Mouse (Mus musculus) liver, embryonic 11.5 days (tissue): ENCODE data around the gene Cttnbp2nl. TPM values are rescaled to one million over a fixed set of nuclear protein-coding genes. Genes with fewer than 3 reads are reported as not detected.

ENCODE experiments used
- ATAC-seq: fragments of 200-750 bp; cut with Nextera tagmentation; replicated peaks from 2 replicates; pipeline ENCODE4 v1.8.0; 2017; ENCODE audit warnings: moderate number of reproducible peaks, mild to moderate bottlenecking, moderate TSS enrichment, moderate library complexity; ENCODE audit not compliant: low FRiP score
- DNase-seq: peaks from one replicate; pipeline ENCODE4 v3.0.0-alpha.2; 2017; ENCODE audit warnings: low spot score
- H3K27ac ChIP-seq: fragments of 300-500 bp; sonication (generic); 2 replicates; pipeline ENCODE4 v1.5.1; 2014; ENCODE audit warnings: mild to moderate bottlenecking, low read depth, low read length, control low read depth
- H3K27me3 ChIP-seq: fragments of 300-500 bp; sonication (generic); replicated peaks from 2 replicates; pipeline ENCODE4 v1.6.1; 2014; ENCODE audit warnings: low read length, mixed read lengths; ENCODE audit not compliant: control insufficient read depth, insufficient read depth
- H3K36me3 ChIP-seq: fragments of 300-500 bp; sonication (generic); 2 replicates; pipeline ENCODE4 v1.6.1; 2014; ENCODE audit warnings: mild to moderate bottlenecking, low read length, moderate library complexity, mixed read lengths; ENCODE audit not compliant: control insufficient read depth, insufficient read depth
- H3K4me1 ChIP-seq: fragments of 300-500 bp; sonication (generic); replicated peaks from 2 replicates; pipeline ENCODE4 v1.6.1; 2014; ENCODE audit warnings: low read length, mixed read lengths; ENCODE audit not compliant: control insufficient read depth, insufficient read depth
- H3K4me2 ChIP-seq: fragments of 300-500 bp; sonication (generic); 2 replicates; pipeline ENCODE4 v1.6.1; 2014; ENCODE audit warnings: mild to moderate bottlenecking, control low read depth, moderate library complexity
- H3K4me3 ChIP-seq: fragments of 300-500 bp; sonication (generic); 2 replicates; pipeline ENCODE4 v1.5.1; 2014; ENCODE audit warnings: low read depth, low read length, control low read depth
- H3K9ac ChIP-seq: fragments of 300-500 bp; sonication (generic); 2 replicates; pipeline ENCODE4 v1.6.1; 2014; ENCODE audit warnings: low read depth, low read length, control low read depth
- H3K9me3 ChIP-seq: fragments of 300-500 bp; sonication (generic); 2 replicates; pipeline ENCODE4 v1.6.1; 2016; ENCODE audit warnings: low read length, inconsistent platforms, mixed read lengths; ENCODE audit not compliant: control insufficient read depth
- WGBS: fragments of 180-500 bp; shearing (Covaris S2); extraction: QIAGEN DNeasy Blood & Tissue Kit; methylation state at CpG from one replicate; pipeline ENCODE4 v1.1.7; 2014; 5-methylcytosine and 5-hydroxymethylcytosine counted together
- polyA plus RNA-seq: library from polyadenylated mRNA; unstranded; fragments of >200 nt; fragmentation: Nextera tagmentation; extraction: Ambion mirVana; gene quantifications from 2 replicates; pipeline ENCODE4 v1.2.1, GENCODE M21; 2014

Cttnbp2nl gene
- polyA plus RNA-seq, 1 experiment from 2014 or later = 12.1 TPM

GRCm38 (mm10) chr3:105053698-105054001 lies 704 bp upstream of the Cttnbp2nl start:
- H3K27me3 ChIP-seq = peaks cover 12% of the 10 kb centered on the region; the same call in 1 of the 2 replicates
- H3K4me3 ChIP-seq = peak overlapping the region; percentile 69; the same call in 1 of the 2 replicates
- no peaks in the 10 kb centered on the region for H3K9me3 ChIP-seq
- WGBS = 68% methylated on average over 4 of the region's 4 CpGs
- H3K4me2 ChIP-seq = peak overlapping the region; percentile 77
- peak overlapping the region; percentile 50; the same call in 1 of the 2 replicates for H3K9ac ChIP-seq
- no peaks in the 10 kb centered on the region for H3K36me3 ChIP-seq
- peaks cover 4% of the 10 kb centered on the region for H3K4me1 ChIP-seq
- H3K27ac ChIP-seq = no peak overlapping the region; the same call in 1 of the 2 replicates
- DNase-seq (no peak), ATAC-seq (no peak)

- peaks cover 9% of the 10 kb centered on the region for H3K4me1 ChIP-seq
- H3K9me3 ChIP-seq = no peaks in the 10 kb centered on the region
- H3K4me3 ChIP-seq = peak overlapping the region; percentile 69
- DNase-seq = no peak
- H3K27ac ChIP-seq = peak overlapping the region; percentile 52; the same call in 1 of the 2 replicates
- peak; percentile 50 for ATAC-seq
- 2% methylated on average over 37 of the region's 37 CpGs for WGBS
- no peaks in the 10 kb centered on the region for H3K36me3 ChIP-seq
- peak overlapping the region; percentile 77 for H3K4me2 ChIP-seq
- H3K27me3 ChIP-seq = peaks cover 12% of the 10 kb centered on the region
- H3K9ac ChIP-seq = peak overlapping the region; percentile 57
These were observed 592 bp downstream of the Cttnbp2nl start for GRCm38 (mm10) chr3:105052171-105052936.

- Histone ChIP-seq H3K27me3 (peaks cover 12% of the 10 kb centered on the region), H3K4me3 (0 out of 2 replicates have a peak overlapping the region, but pooled peaks have one; percentile 69), H3K27ac (no peak overlapping the region), H3K4me2 (peak overlapping the region; percentile 77), H3K36me3 (no peaks in the 10 kb centered on the region), H3K9ac (no peak overlapping the region; the same call in 1 of the 2 replicates), H3K4me1 (peaks cover 9% of the 10 kb centered on the region), H3K9me3 (no peaks in the 10 kb centered on the region)
- WGBS = 28% methylated on average over 2 of the region's 2 CpGs
- ATAC-seq (no peak), DNase-seq (no peak)
These were observed 1.8 kb downstream of the Cttnbp2nl start for GRCm38 (mm10) chr3:105051103-105051502.

GRCm38 (mm10) chr3:105049848-105050247 lies 3.1 kb downstream of the Cttnbp2nl start:
- Histone ChIP-seq H3K4me2 (no peak overlapping the region), H3K4me1 (peaks cover 9% of the 10 kb centered on the region), H3K4me3 (no peak overlapping the region), H3K36me3 (no peaks in the 10 kb centered on the region), H3K27ac (no peak overlapping the region), H3K27me3 (peaks cover 12% of the 10 kb centered on the region), H3K9ac (no peak overlapping the region), H3K9me3 (no peaks in the 10 kb centered on the region)
- 48% methylated on average over 6 of the region's 6 CpGs for WGBS
- no peak for ATAC-seq
- no peak for DNase-seq

GRCm38 (mm10) chr3:105047616-105048015 lies 5.3 kb downstream of the Cttnbp2nl start:
- 35% methylated on average over 8 of the region's 8 CpGs for WGBS
- no peak for ATAC-seq
- peaks cover 5% of the 10 kb centered on the region; the same call in 1 of the 2 replicates for H3K4me1 ChIP-seq
- H3K36me3 ChIP-seq = no peaks in the 10 kb centered on the region
- H3K27ac ChIP-seq = no peak overlapping the region
- H3K27me3 ChIP-seq = peaks cover 12% of the 10 kb centered on the region
- no peak overlapping the region for H3K4me2 ChIP-seq
- H3K9ac ChIP-seq = no peak overlapping the region
- H3K9me3 ChIP-seq = no peaks in the 10 kb centered on the region
- DNase-seq = no peak
- no peak overlapping the region for H3K4me3 ChIP-seq

- Histone ChIP-seq H3K4me1 (peaks cover 5% of the 10 kb centered on the region; the same call in 1 of the 2 replicates), H3K27ac (no peak overlapping the region), H3K9me3 (no peaks in the 10 kb centered on the region), H3K4me3 (no peak overlapping the region), H3K9ac (no peak overlapping the region), H3K27me3 (peaks cover 4% of the 10 kb centered on the region), H3K4me2 (no peak overlapping the region), H3K36me3 (no peaks in the 10 kb centered on the region)
- DNase-seq (no peak), ATAC-seq (no peak)
- 26% methylated on average over 5 of the region's 5 CpGs for WGBS
These were observed 6.1 kb downstream of the Cttnbp2nl start for GRCm38 (mm10) chr3:105046870-105047269.

- H3K4me2 ChIP-seq = no peak overlapping the region
- DNase-seq = no peak
- no peak overlapping the region for H3K9ac ChIP-seq
- H3K27ac ChIP-seq = no peak overlapping the region
- ATAC-seq = no peak
- no peak overlapping the region for H3K4me3 ChIP-seq
- no peaks in the 10 kb centered on the region; the same call in 1 of the 2 replicates for H3K27me3 ChIP-seq
- no peaks in the 10 kb centered on the region for H3K36me3 ChIP-seq
- H3K4me1 ChIP-seq = peaks cover 8% of the 10 kb centered on the region; the same call in 1 of the 2 replicates
- no peaks in the 10 kb centered on the region for H3K9me3 ChIP-seq
- WGBS = 78% methylated on average over 5 of the region's 5 CpGs
These were observed 9.2 kb downstream of the Cttnbp2nl start for GRCm38 (mm10) chr3:105043746-105044145.

- DNase-seq (no peak), ATAC-seq (no peak; the same call in 1 of the 2 replicates)
- 79% methylated on average over 9 of the region's 9 CpGs for WGBS
- H3K9ac ChIP-seq = no peak overlapping the region
- H3K4me2 ChIP-seq = no peak overlapping the region
- no peak overlapping the region for H3K27ac ChIP-seq
- H3K27me3 ChIP-seq = no peaks in the 10 kb centered on the region
- 0 out of 2 replicates have a peak, but pooled peaks cover 2% of the 10 kb centered on the region for H3K4me1 ChIP-seq
- no peaks in the 10 kb centered on the region for H3K36me3 ChIP-seq
- no peaks in the 10 kb centered on the region for H3K9me3 ChIP-seq
- H3K4me3 ChIP-seq = no peak overlapping the region
These were observed 11.8 kb downstream of the Cttnbp2nl start for GRCm38 (mm10) chr3:105040983-105041625.
